Mouse (Mus musculus) myocyte (in vitro differentiated cells): ENCODE data around the gene Lsm2.

ENCODE experiments used
- CEBPB ChIP-seq: IDR thresholded peaks from 2 replicates; pipeline ENCODE4 v1.6.1; 2011; ENCODE audit warnings: mild to moderate bottlenecking, moderate library complexity; ENCODE audit not compliant: poor library complexity, insufficient read depth, severe bottlenecking
- E2F4 ChIP-seq: IDR thresholded peaks from one replicate; pipeline ENCODE4 v1.6.1; 2011; ENCODE audit warnings: mild to moderate bottlenecking, control low read depth, moderate library complexity; ENCODE audit not compliant: insufficient read depth
- MAX ChIP-seq: IDR thresholded peaks from one replicate; pipeline ENCODE4 v1.6.1; 2011; ENCODE audit warnings: low read depth, mild to moderate bottlenecking, control low read depth
- MYOD1 ChIP-seq, 3 experiments: IDR thresholded peaks; one replicate each; pipeline ENCODE4 v1.6.1; 2011; ENCODE audit warnings: control low read depth in 2 of 3, low read depth in 2 of 3, mild to moderate bottlenecking in 2 of 3, moderate library complexity in 1 of 3; ENCODE audit not compliant: insufficient read length in 2 of 3, control insufficient read depth in 1 of 3
- MYOG ChIP-seq, 3 experiments: IDR thresholded peaks; one replicate each; pipeline ENCODE4 v1.6.1; 2011; ENCODE audit warnings: control low read depth in 2 of 3, low read depth in 2 of 3, mild to moderate bottlenecking in 2 of 3; ENCODE audit not compliant: insufficient read length in 2 of 3, control insufficient read depth in 1 of 3, insufficient read depth in 1 of 3
- POLR2A ChIP-seq: IDR thresholded peaks from one replicate; pipeline ENCODE4 v1.6.1; 2011; ENCODE audit warnings: low read depth, mild to moderate bottlenecking, control low read depth, moderate library complexity; ENCODE audit not compliant: insufficient read length
- POLR2AphosphoS2 ChIP-seq: IDR thresholded peaks from one replicate; pipeline ENCODE4 v1.6.1; 2011; ENCODE audit warnings: low read depth, control low read depth; ENCODE audit not compliant: insufficient read length
- REST ChIP-seq: IDR thresholded peaks from one replicate; pipeline ENCODE4 v1.6.1; 2011; ENCODE audit warnings: mild to moderate bottlenecking, control low read depth, moderate library complexity; ENCODE audit not compliant: insufficient read depth, insufficient read length
- SRF ChIP-seq: IDR thresholded peaks from one replicate; pipeline ENCODE4 v1.6.1; 2011; ENCODE audit warnings: low read depth; ENCODE audit not compliant: control insufficient read depth, insufficient read length
- TCF12 ChIP-seq: IDR thresholded peaks from one replicate; pipeline ENCODE4 v1.6.1; 2011; ENCODE audit warnings: mild to moderate bottlenecking, control low read depth; ENCODE audit not compliant: poor library complexity, insufficient read depth, severe bottlenecking
- TCF3 ChIP-seq: IDR thresholded peaks from one replicate; pipeline ENCODE4 v1.6.1; 2011; ENCODE audit warnings: low read depth, control low read depth; ENCODE audit not compliant: insufficient read length
- USF1 ChIP-seq: IDR thresholded peaks from one replicate; pipeline ENCODE4 v1.6.1; 2011; ENCODE audit warnings: low read depth, mild to moderate bottlenecking, control low read depth, moderate library complexity

GRCm38 (mm10) chr17:34982328-34982727 is 666 bp downstream of the Lsm2 start:
- TF ChIP-seq SRF (no peak), POLR2A (no peak), MAX (no peak), MYOG (IDR thresholded peaks at IDR 0.05; ENCODE audit: control insufficient read depth in 1 of 3, insufficient read depth in 1 of 3, insufficient read length in 2 of 3, low read depth in 2 of 3) (no peak), TCF12 (no peak), TCF3 (no peak), USF1 (no peak), POLR2AphosphoS2 (no peak), MYOD1 (IDR thresholded peaks at IDR 0.05; ENCODE audit: control insufficient read depth in 1 of 3, insufficient read length in 2 of 3, low read depth in 2 of 3) (no peak), E2F4 (no peak), REST (no peak), CEBPB (no peak)
